Mouse (Mus musculus) kidney, adult 2 months (tissue): ENCODE measurements around the gene Lss.

Experiments
- CTCF ChIP-seq: fragments of 200-500 bp; conservative IDR thresholded peaks from 2 replicates; pipeline ENCODE4 v1.5.1; 2011; ENCODE audit warnings: low read depth, mild to moderate bottlenecking, control low read depth, low read length, moderate library complexity, mixed read lengths; ENCODE audit not compliant: insufficient read depth, insufficient read length
- POLR2A ChIP-seq: fragments of 200-500 bp; IDR thresholded peaks from one replicate; pipeline ENCODE4 v1.6.1; 2011; ENCODE audit warnings: low read depth, low read length, control low read depth

DNA sequence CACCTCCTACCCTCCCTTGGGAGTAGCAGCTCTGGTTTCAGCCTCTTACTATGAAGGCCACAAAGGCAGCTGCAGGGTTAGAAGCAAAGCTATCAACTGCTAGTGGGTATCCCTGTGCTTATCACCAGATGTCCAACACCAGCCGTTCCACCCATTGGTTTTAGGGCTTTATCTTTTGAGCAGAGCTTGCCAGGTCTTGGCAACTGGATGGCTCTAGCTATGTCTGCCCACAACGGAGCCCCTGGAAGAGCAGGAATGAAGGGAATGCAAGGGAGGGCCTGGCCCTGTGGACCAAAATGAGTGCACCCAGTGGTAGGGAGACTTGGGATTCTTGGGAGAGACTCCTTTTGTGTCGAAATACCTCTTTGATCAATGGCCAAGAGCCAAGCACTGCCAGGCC, 71.3 kb downstream of the Lss start:
- TF ChIP-seq CTCF (no peak), POLR2A (no peak)
